Mouse (Mus musculus) liver, embryonic 14.5 days (tissue): Measurements from ENCODE around the gene Timm44.

Source experiments
- CTCF ChIP-seq: IDR thresholded peaks from 2 replicates; pipeline ENCODE4 v1.5.1; 2016; ENCODE audit warnings: antibody characterized with exemption, low read depth, control low read depth
- EP300 ChIP-seq: IDR thresholded peaks from 2 replicates; pipeline ENCODE4 v1.6.1; 2016; ENCODE audit warnings: antibody characterized with exemption, low read depth

GRCm38 (mm10) chr8:4314852-4315251 is 39.1 kb upstream of the Timm44 start:
- TF ChIP-seq CTCF (no peak), EP300 (no peak)
